Mouse (Mus musculus) cortical plate, adult 2 months (tissue): ENCODE measurements around the gene Tmx2. TPM values are rescaled to one million over a fixed set of nuclear protein-coding genes. Genes with fewer than 3 reads are reported as not detected.

Experiments
- H3K27ac ChIP-seq: fragments of 200-500 bp; 2 replicates; pipeline ENCODE4 v1.5.1; 2012; ENCODE audit warnings: low read length, control low read depth, inconsistent platforms; ENCODE audit not compliant: insufficient read depth
- H3K4me1 ChIP-seq: fragments of 200-500 bp; 2 replicates; pipeline ENCODE4 v1.6.1; 2011; ENCODE audit warnings: low read length; ENCODE audit not compliant: control insufficient read depth, insufficient read depth
- H3K4me3 ChIP-seq: fragments of 200-500 bp; 2 replicates; pipeline ENCODE4 v1.5.1; 2011; ENCODE audit warnings: mild to moderate bottlenecking, low read length, control low read depth; ENCODE audit not compliant: insufficient read depth
- CTCF ChIP-seq: fragments of 200-500 bp; IDR thresholded peaks from 2 replicates; pipeline ENCODE4 v1.5.1; 2011; ENCODE audit warnings: mild to moderate bottlenecking, control low read depth, low read length; ENCODE audit not compliant: insufficient read depth; ENCODE audit errors: extremely low read depth
- POLR2A ChIP-seq: fragments of 200-500 bp; IDR thresholded peaks from 2 replicates; pipeline ENCODE4 v1.6.1; 2011; ENCODE audit warnings: mild to moderate bottlenecking, low read length, control low read depth; ENCODE audit not compliant: insufficient read depth; ENCODE audit errors: extremely low read depth
- polyA plus RNA-seq: library from polyadenylated mRNA; depleted of rRNA; stranded (reverse); fragments of >200 nt; gene quantifications from 2 replicates; pipeline ENCODE4 v1.2.3, GENCODE M21; 2012; rRNA removed

The Tmx2 gene
- polyA plus RNA-seq, 1 experiment, result 274 TPM

GRCm38 (mm10) chr2:84626366-84626975 is 52.5 kb downstream of the Tmx2 start:
- TF ChIP-seq CTCF, result no peak
- no peak for TF ChIP-seq POLR2A
- H3K27ac ChIP-seq, result no peak overlapping the region
- peaks cover 2% of the 10 kb centered on the region; the same call in 1 of the 2 replicates for H3K4me1 ChIP-seq
- H3K4me3 ChIP-seq, result no peak overlapping the region

DNA sequence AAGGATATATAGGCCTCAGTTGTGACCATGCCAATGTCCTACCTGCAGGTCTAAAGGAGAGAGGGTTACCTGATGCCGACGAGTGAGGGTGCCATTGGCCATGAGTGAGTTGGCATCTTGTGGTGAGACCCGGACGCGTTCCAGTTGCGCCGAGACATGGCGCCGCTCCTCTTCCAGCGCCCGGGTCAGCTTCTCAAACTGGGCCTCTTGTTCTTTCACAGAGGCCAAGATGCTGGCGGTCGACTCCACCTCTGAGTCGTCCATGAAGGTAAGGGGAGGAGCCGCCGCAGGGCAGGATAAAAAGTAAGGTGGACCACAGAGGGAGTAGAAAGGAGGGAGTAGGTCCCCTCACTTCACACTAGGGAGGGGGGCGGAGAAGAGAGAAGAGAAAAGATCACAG is 54.7 kb downstream of the Tmx2 start:
- TF ChIP-seq POLR2A, result no peak
- TF ChIP-seq CTCF, result no peak
- Histone ChIP-seq H3K4me1 (peaks cover 4% of the 10 kb centered on the region; the same call in 1 of the 2 replicates), H3K4me3 (no peak overlapping the region), H3K27ac (no peak overlapping the region)

GRCm38 (mm10) chr2:84623428-84624119 is 55.4 kb downstream of the Tmx2 start:
- Histone ChIP-seq H3K27ac (no peak overlapping the region), H3K4me1 (peaks cover 6% of the 10 kb centered on the region; the same call in 1 of the 2 replicates), H3K4me3 (no peak overlapping the region)
- TF ChIP-seq POLR2A (no peak), CTCF (no peak)

GRCm38 (mm10) chr2:84622668-84623067 is 56.3 kb downstream of the Tmx2 start:
- H3K27ac ChIP-seq, result no peak overlapping the region; the same call in 1 of the 2 replicates
- H3K4me3 ChIP-seq, result no peak overlapping the region
- peaks cover 6% of the 10 kb centered on the region; the same call in 1 of the 2 replicates for H3K4me1 ChIP-seq
- TF ChIP-seq POLR2A (no peak), CTCF (no peak)

Other genes starting within 250 kb of the Tmx2 start
- gene Tfpi, start 202.4 kb downstream of the Tmx2 start, polyA plus RNA-seq, result 4.6 TPM in 2 replicates
- 42.1 and 42.6 TPM in 2 replicates for gene Ctnnd1, start 28.4 kb downstream of the Tmx2 start, polyA plus RNA-seq
- not detected in 2 replicates for gene Btbd18, start 20.1 kb downstream of the Tmx2 start, polyA plus RNA-seq
- gene Selenoh, start 8.4 kb downstream of the Tmx2 start, polyA plus RNA-seq, result 50.4 and 53.7 TPM in 2 replicates
- not detected in 2 replicates for gene Gm28635, start 1.1 kb downstream of the Tmx2 start, polyA plus RNA-seq
- gene Med19, start 738 bp downstream of the Tmx2 start, polyA plus RNA-seq, result 26.8 and 28.2 TPM in 2 replicates
- gene Zdhhc5, start 36.0 kb upstream of the Tmx2 start, polyA plus RNA-seq, result 27.5 and 29.7 TPM in 2 replicates
- 9.0 and 10.0 TPM in 2 replicates for gene Clp1, start 48.2 kb upstream of the Tmx2 start, polyA plus RNA-seq
- gene Ypel4, start 54.9 kb upstream of the Tmx2 start, polyA plus RNA-seq, result 129 and 156 TPM in 2 replicates
- 1.4 and 2.0 TPM in 2 replicates for gene Gm19426, start 64.5 kb upstream of the Tmx2 start, polyA plus RNA-seq
- 11.2 and 13.6 TPM in 2 replicates for gene Serping1, start 96.3 kb upstream of the Tmx2 start, polyA plus RNA-seq
- 9.4 and 12.1 TPM in 2 replicates for gene Ube2l6, start 119.7 kb upstream of the Tmx2 start, polyA plus RNA-seq
- gene Smtnl1, start 143.5 kb upstream of the Tmx2 start, polyA plus RNA-seq, result not detected in 2 replicates
- 82.0 and 85.7 TPM in 2 replicates for gene Timm10, start 147.9 kb upstream of the Tmx2 start, polyA plus RNA-seq
- gene Slc43a1, start 159.7 kb upstream of the Tmx2 start, polyA plus RNA-seq, result 0.13 and 0.52 TPM in 2 replicates
- 73.3 and 76.9 TPM in 2 replicates for gene Rtn4rl2, start 207.6 kb upstream of the Tmx2 start, polyA plus RNA-seq